Mouse (Mus musculus) limb, embryonic 14.5 days (tissue): Measurements from ENCODE around the gene Ralgapa1. TPM values are rescaled to one million over a fixed set of nuclear protein-coding genes. Genes with fewer than 3 reads are reported as not detected.
A peak's percentile ranks its signal among the peaks of the same experiment; 100 is the strongest.
"Not testable (repeated sequence)": the region's sequence is repeated elsewhere in the genome, so short reads cannot be mapped to it uniquely, and the experiment has no call there.

Experiments used
- ATAC-seq: fragments of 200-750 bp; cut with Nextera tagmentation; 2 replicates; pipeline ENCODE4 v1.8.0; 2017; ENCODE audit warnings: low read depth, moderate number of reproducible peaks, moderate TSS enrichment; ENCODE audit not compliant: low FRiP score
- DNase-seq: peaks from one replicate; pipeline ENCODE4 v3.0.0-alpha.2; 2015; ENCODE audit warnings: low spot score
- H3K27ac ChIP-seq: fragments of 300-500 bp; sonication (generic); replicated peaks from 2 replicates; pipeline ENCODE4 v1.5.1; 2014; ENCODE audit warnings: low read depth, mild to moderate bottlenecking, low read length, moderate library complexity, mixed read lengths
- H3K27me3 ChIP-seq: fragments of 300-500 bp; sonication (generic); 2 replicates; pipeline ENCODE4 v1.6.1; 2014; ENCODE audit warnings: low read length, mixed read lengths; ENCODE audit not compliant: control insufficient read depth, insufficient read depth
- H3K36me3 ChIP-seq: fragments of 300-500 bp; sonication (generic); 2 replicates; pipeline ENCODE4 v1.6.1; 2014; ENCODE audit warnings: mild to moderate bottlenecking, low read length, moderate library complexity, mixed read lengths; ENCODE audit not compliant: control insufficient read depth, insufficient read depth
- H3K4me1 ChIP-seq: fragments of 300-500 bp; sonication (generic); 2 replicates; pipeline ENCODE4 v1.6.1; 2014; ENCODE audit warnings: antibody characterized with exemption, low read length, mixed read lengths; ENCODE audit not compliant: control insufficient read depth, insufficient read depth
- H3K4me2 ChIP-seq: fragments of 300-500 bp; sonication (generic); replicated peaks from 2 replicates; pipeline ENCODE4 v1.6.1; 2014; ENCODE audit warnings: low read depth, mild to moderate bottlenecking, low read length, moderate library complexity; ENCODE audit not compliant: severe bottlenecking
- H3K4me3 ChIP-seq: fragments of 300-500 bp; sonication (generic); replicated peaks from 2 replicates; pipeline ENCODE4 v1.5.1; 2014; ENCODE audit warnings: low read length
- H3K9ac ChIP-seq: fragments of 300-500 bp; sonication (generic); 2 replicates; pipeline ENCODE4 v1.6.1; 2014; ENCODE audit warnings: mild to moderate bottlenecking, low read depth, low read length, moderate library complexity; ENCODE audit not compliant: severe bottlenecking
- H3K9me3 ChIP-seq: fragments of 300-500 bp; sonication (generic); 2 replicates; pipeline ENCODE4 v1.6.1; 2016; ENCODE audit warnings: low read length; ENCODE audit not compliant: control insufficient read depth
- POLR2A ChIP-seq: fragments of 200-500 bp; IDR thresholded peaks from 2 replicates; pipeline ENCODE4 v1.8.0; 2012; ENCODE audit warnings: inconsistent platforms, mild to moderate bottlenecking, moderate library complexity, borderline replicate concordance; ENCODE audit not compliant: insufficient read depth, insufficient read length; ENCODE audit errors: extremely low read depth
- WGBS: fragments of 180-500 bp; shearing (Covaris S2); extraction: QIAGEN DNeasy Blood & Tissue Kit; methylation state at CpG from one replicate; pipeline ENCODE4 v1.1.7; 2014; 5-methylcytosine and 5-hydroxymethylcytosine counted together
- polyA plus RNA-seq, 2 experiments: library from polyadenylated mRNA; depleted of rRNA in 1 of 2; stranded (reverse) in 1 of 2; unstranded in 1 of 2; fragments of >200 nt; fragmentation: Nextera tagmentation in 1 of 2; extraction: Ambion mirVana in 1 of 2; gene quantifications; 2 replicates each; pipeline versions ENCODE4 v1.2.1 to v1.2.3; 2012 to 2014

Ralgapa1 gene
- polyA plus RNA-seq, 2 experiments: 23.7 to 58.3 TPM

- peaks cover 47% of the 10 kb centered on the region for H3K27me3 ChIP-seq
- no peak for ATAC-seq
- WGBS: 4% methylated on average over 37 of the region's 42 CpGs
These were observed 220.4 kb downstream of the Ralgapa1 start for GRCm38 (mm10) chr12:55600503-55600994.

GRCm38 (mm10) chr12:55599639-55600502 lies 221.1 kb downstream of the Ralgapa1 start:
- peak; percentile 85 for ATAC-seq
- TF ChIP-seq POLR2A: no peak
- Histone ChIP-seq H3K4me1 (peaks cover 14% of the 10 kb centered on the region), H3K9ac (no peak overlapping the region), H3K27ac (no peak overlapping the region), H3K9me3 (no peaks in the 10 kb centered on the region), H3K27me3 (peaks cover 47% of the 10 kb centered on the region), H3K36me3 (no peaks in the 10 kb centered on the region; the same call in 1 of the 2 replicates), H3K4me3 (peak overlapping the region; percentile 40), H3K4me2 (peak overlapping the region; percentile 66)
- under 1% methylated on average over 45 of the region's 109 CpGs for WGBS
- DNase-seq: peak; percentile 55

More at GRCm38 (mm10) chr12:55600503-55600994, 220.4 kb downstream of the Ralgapa1 start:
- H3K4me3 ChIP-seq: peak overlapping the region; percentile 40
- H3K27ac ChIP-seq: no peak overlapping the region
- peaks cover 14% of the 10 kb centered on the region for H3K4me1 ChIP-seq
- H3K9me3 ChIP-seq: no peaks in the 10 kb centered on the region
- H3K9ac ChIP-seq: no peak overlapping the region
- H3K36me3 ChIP-seq: no peaks in the 10 kb centered on the region; the same call in none of the 2 replicates
- TF ChIP-seq POLR2A: no peak
- DNase-seq: no peak
- H3K4me2 ChIP-seq: peak overlapping the region; percentile 66

DNA sequence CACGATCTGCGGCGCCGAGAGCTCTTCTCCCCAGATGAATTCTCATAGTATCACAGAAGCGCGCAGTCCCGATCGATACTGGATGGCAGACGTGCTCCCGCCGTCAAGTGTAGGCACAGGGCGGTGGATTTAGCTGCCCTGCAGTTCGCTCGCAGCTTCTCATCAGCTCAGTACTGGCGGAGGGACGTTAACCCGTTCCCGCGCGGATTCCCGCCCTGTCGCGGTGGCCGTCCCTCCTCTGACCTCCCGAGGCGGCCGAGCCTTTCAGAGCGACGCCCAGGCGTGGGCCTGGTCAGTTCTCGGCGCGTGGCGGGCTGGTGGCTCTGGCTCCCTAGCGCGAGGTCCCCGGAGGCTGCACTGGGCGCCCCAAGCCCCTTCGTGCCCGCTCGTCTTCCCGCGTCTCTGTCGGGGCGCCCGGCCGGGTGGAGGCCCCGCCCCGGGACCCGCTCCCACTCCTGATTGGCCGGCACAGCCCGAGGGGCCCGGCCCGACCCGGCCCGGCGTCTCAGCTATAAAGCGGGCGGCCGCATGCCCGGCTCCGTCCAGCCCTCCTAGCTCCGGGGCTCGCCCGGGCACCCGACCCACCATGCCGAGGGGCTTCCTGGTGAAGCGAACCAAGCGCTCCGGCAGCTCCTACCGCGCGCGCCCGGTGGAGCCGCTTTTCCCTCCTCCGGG lies 221.9 kb downstream of the Ralgapa1 start, which contains the start of gene Insm2:
Gene Insm2 (plus strand): TSS at position 541 of the 675 bp plus-strand sequence.
- no peak for TF ChIP-seq POLR2A
- H3K4me1 ChIP-seq: peaks cover 14% of the 10 kb centered on the region
- DNase-seq (no peak), ATAC-seq (no peak)
- H3K27me3 ChIP-seq: peaks cover 47% of the 10 kb centered on the region
- no peaks in the 10 kb centered on the region; the same call in 1 of the 2 replicates for H3K36me3 ChIP-seq
- under 1% methylated on average over 39 of the region's 77 CpGs for WGBS
- H3K27ac ChIP-seq: no peak within 1 kb of the TSS
- no peak within 1 kb of the TSS for H3K9ac ChIP-seq
- H3K9me3 ChIP-seq: no peaks in the 10 kb centered on the region
- peak within 1 kb of the TSS; percentile 66 for H3K4me2 ChIP-seq
- peak within 1 kb of the TSS; percentile 40 for H3K4me3 ChIP-seq

GRCm38 (mm10) chr12:55598537-55598886 lies 222.5 kb downstream of the Ralgapa1 start:
- Histone ChIP-seq H3K27me3 (peaks cover 47% of the 10 kb centered on the region), H3K9me3 (no peaks in the 10 kb centered on the region), H3K36me3 (no peaks in the 10 kb centered on the region), H3K4me1 (peaks cover 14% of the 10 kb centered on the region), H3K27ac (no peak overlapping the region), H3K4me2 (peak overlapping the region; percentile 66), H3K9ac (no peak overlapping the region), H3K4me3 (peak overlapping the region; percentile 40)
- ATAC-seq: no peak
- no peak for DNase-seq
- WGBS: 5% methylated on average over 7 of the region's 7 CpGs
- TF ChIP-seq POLR2A: no peak

DNA sequence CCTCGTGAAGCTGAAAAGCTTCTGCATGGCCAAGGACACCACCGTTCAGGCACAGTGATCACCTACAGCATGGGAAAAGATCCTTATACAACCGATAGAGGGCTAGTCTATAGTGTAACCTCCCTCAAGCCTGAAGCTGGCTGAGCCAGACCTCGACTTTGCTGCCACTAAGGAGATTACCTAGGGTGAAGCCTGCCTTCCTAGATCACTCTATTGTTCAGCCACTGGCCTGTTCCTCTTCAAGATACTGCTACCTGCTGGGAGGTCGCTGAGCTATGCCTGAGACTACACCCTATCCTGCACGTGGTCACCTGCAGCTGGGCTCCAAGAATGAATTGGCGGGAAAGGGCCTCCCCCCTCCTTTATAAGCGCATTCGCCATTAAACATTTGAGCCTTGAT lies 234.0 kb downstream of the Ralgapa1 start:
- H3K4me3 ChIP-seq, H3K4me2 ChIP-seq, H3K4me1 ChIP-seq, DNase-seq, H3K27ac ChIP-seq, H3K36me3 ChIP-seq, H3K27me3 ChIP-seq, H3K9me3 ChIP-seq, ATAC-seq, H3K9ac ChIP-seq: not testable (repeated sequence)
- WGBS: 60% methylated on average over 9 of the region's 9 CpGs
